Comparison of ENCODE assay signal across 18 mouse cellular contexts in the genomic region with DNA sequence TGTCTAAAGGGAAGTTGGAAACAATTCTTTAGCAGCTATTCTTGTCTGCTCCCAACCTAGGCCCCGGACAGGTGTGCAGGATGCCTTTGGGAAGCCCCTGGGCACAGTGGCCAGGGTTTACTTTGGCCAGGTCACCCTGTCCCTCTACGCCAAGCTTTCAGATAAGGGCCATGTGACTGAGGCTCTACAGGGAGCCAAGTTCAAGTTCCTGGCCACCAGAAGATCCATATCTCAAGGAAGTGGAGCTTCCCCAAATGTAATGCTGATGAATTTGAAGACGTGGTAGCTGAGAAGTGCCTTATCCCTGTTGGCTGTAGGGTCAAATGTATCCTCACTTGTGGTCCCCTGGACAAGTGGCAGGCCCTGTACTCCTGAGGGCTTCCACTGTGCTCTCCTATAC.
"Had no signal": no experiment of that assay in that cellular context is flagged by ENCODE, and none has a peak within 500 bp of the region (broad histone marks: within the 10 kb centered on the region; RNA-seq: fewer than 3 reads in every experiment).

No protein-coding gene starts in this region.

- H3K9ac ChIP-seq: lung, embryonic 14.5 days; midbrain, embryonic 12.5 days; neural tube, embryonic 13.5 days; neural tube, embryonic 15.5 days had no signal

- H3K27ac ChIP-seq: midbrain, embryonic 10.5 days; midbrain, embryonic 12.5 days; neural tube, embryonic 13.5 days; neural tube, embryonic 15.5 days had no signal

- H3K9me3 ChIP-seq: midbrain, embryonic 10.5 days; midbrain, embryonic 12.5 days; neural tube, embryonic 13.5 days; neural tube, embryonic 15.5 days had no signal

- DNase-seq: lung, adult 18-20 months; lung, embryonic 14.5 days; lung, postnatal 10 days; lung, postnatal 4 days; midbrain, embryonic 14.5 days; retina, postnatal 1 day; right cerebral cortex, adult 18-20 months; right cerebral cortex, postnatal 25 days; right cerebral cortex, postnatal 4 days; spleen, adult 18-20 months; thymus, adult 18-20 months; thymus, postnatal 14 days; thymus, postnatal 36 days had no signal

- H3K36me3 ChIP-seq: midbrain, embryonic 10.5 days; midbrain, embryonic 12.5 days; neural tube, embryonic 13.5 days; neural tube, embryonic 15.5 days had no signal

- H3K4me3 ChIP-seq: midbrain, embryonic 10.5 days; midbrain, embryonic 12.5 days; myocyte; neural tube, embryonic 13.5 days; neural tube, embryonic 15.5 days had no signal
